Mouse (Mus musculus) hindbrain, embryonic 10.5 days (tissue): ENCODE results near the gene Aldh1b1. TPM values are rescaled to one million over a fixed set of nuclear protein-coding genes. Genes with fewer than 3 reads are reported as not detected.

ENCODE experiments used
- DNase-seq: peaks from one replicate; pipeline ENCODE4 v3.0.0-alpha.2; 2017; ENCODE audit warnings: low spot score
- H3K27ac ChIP-seq: fragments of 300-500 bp; sonication (generic); 2 replicates; pipeline ENCODE4 v1.5.1; 2016; ENCODE audit warnings: mild to moderate bottlenecking, moderate library complexity
- H3K27me3 ChIP-seq: fragments of 300-500 bp; sonication (generic); 2 replicates; pipeline ENCODE4 v1.6.1; 2016; ENCODE audit warnings: mild to moderate bottlenecking; ENCODE audit not compliant: poor library complexity, insufficient read depth, severe bottlenecking
- H3K36me3 ChIP-seq: fragments of 300-500 bp; sonication (generic); 2 replicates; pipeline ENCODE4 v1.6.1; 2016; ENCODE audit warnings: mild to moderate bottlenecking, moderate library complexity
- H3K4me1 ChIP-seq: fragments of 300-500 bp; sonication (generic); replicated peaks from 2 replicates; pipeline ENCODE4 v1.6.1; 2016; ENCODE audit warnings: mild to moderate bottlenecking
- H3K4me3 ChIP-seq: fragments of 300-500 bp; sonication (generic); 2 replicates; pipeline ENCODE4 v1.5.1; 2016; ENCODE audit warnings: mild to moderate bottlenecking, moderate library complexity
- H3K9me3 ChIP-seq: fragments of 300-500 bp; sonication (generic); 2 replicates; pipeline ENCODE4 v1.6.1; 2016; ENCODE audit warnings: mild to moderate bottlenecking, moderate library complexity
- WGBS: fragments of 180-500 bp; shearing (Covaris S2); methylation state at CpG from one replicate; pipeline ENCODE4 v1.1.7; 2016; 5-methylcytosine and 5-hydroxymethylcytosine counted together
- polyA plus RNA-seq: library from polyadenylated mRNA; unstranded; fragments of >200 nt; fragmentation: Nextera tagmentation; extraction: Ambion mirVana; gene quantifications from 2 replicates; pipeline ENCODE4 v1.2.1, GENCODE M21; 2016

Gene Aldh1b1
- polyA plus RNA-seq, result 7.3 and 7.4 TPM in 2 replicates

DNA sequence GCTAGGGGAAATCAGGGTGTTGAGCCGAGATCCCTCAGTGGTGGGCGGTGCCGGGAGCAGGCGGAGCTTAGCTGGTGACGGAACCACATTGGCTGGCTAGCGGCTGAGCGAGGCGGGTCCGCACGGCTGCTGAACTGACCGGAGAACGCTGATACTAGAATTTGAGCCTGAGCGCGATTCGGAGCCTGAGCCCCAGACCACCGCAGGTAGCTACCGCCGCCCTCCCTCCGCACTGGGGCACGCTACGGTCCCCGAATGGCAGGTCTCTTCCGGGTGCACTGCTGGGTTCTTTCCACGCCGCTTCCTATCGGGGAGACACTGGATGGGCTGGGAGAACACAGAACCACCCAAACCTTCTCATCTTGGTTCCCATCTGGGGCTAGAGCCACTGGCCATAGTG, at the start of gene Aldh1b1:
TSS of gene Aldh1b1 (plus strand) at position 59 of the 400 bp plus-strand sequence.
- Histone ChIP-seq H3K36me3 (peaks cover 15% of the 10 kb centered on the region), H3K9me3 (peaks cover 2% of the 10 kb centered on the region; the same call in 1 of the 2 replicates), H3K4me3 (peak within 1 kb of the TSS; percentile 61), H3K27me3 (peaks cover 15% of the 10 kb centered on the region), H3K4me1 (peaks cover 40% of the 10 kb centered on the region), H3K27ac (peak within 1 kb of the TSS; percentile 84)
- DNase-seq, result peak; percentile 79
- WGBS, result under 1% methylated on average over 26 of the region's 26 CpGs

DNA sequence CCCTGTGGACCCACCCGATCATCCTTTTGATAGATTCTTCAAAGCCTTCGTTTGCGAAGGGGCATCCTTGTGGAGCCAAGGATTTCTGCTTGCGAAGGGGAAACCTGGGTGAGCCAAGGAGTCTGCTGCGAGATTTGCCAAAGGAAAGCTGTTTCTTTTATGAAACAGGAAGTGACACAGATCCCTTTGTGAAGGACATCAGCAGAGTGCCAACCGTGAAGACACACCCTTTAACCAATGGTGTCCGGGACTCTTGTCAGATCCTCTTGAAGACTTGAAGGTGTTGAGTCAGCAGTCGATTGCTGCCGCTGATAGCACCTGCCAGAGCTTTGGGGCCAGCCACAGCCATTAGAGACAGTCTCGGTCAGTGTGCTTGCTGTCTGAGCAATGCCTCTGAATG, 49.4 kb upstream of the Aldh1b1 start:
- WGBS, result 89% methylated on average over 10 of the region's 10 CpGs
- H3K4me3 ChIP-seq, result no peak overlapping the region
- no peak overlapping the region for H3K27ac ChIP-seq
- peaks cover 33% of the 10 kb centered on the region for H3K4me1 ChIP-seq
- no peak for DNase-seq
- H3K27me3 ChIP-seq, result peaks cover 42% of the 10 kb centered on the region
- H3K36me3 ChIP-seq, result no peaks in the 10 kb centered on the region
- no peaks in the 10 kb centered on the region for H3K9me3 ChIP-seq

- Histone ChIP-seq H3K4me3 (no peak overlapping the region), H3K27ac (no peak overlapping the region), H3K27me3 (peaks cover 47% of the 10 kb centered on the region), H3K36me3 (no peaks in the 10 kb centered on the region), H3K9me3 (no peaks in the 10 kb centered on the region), H3K4me1 (peaks cover 41% of the 10 kb centered on the region)
- DNase-seq, result no peak
- WGBS, result 84% methylated on average over 6 of the region's 6 CpGs
These were observed 48.3 kb upstream of the Aldh1b1 start for GRCm38 (mm10) chr4:45750477-45750876.

DNA sequence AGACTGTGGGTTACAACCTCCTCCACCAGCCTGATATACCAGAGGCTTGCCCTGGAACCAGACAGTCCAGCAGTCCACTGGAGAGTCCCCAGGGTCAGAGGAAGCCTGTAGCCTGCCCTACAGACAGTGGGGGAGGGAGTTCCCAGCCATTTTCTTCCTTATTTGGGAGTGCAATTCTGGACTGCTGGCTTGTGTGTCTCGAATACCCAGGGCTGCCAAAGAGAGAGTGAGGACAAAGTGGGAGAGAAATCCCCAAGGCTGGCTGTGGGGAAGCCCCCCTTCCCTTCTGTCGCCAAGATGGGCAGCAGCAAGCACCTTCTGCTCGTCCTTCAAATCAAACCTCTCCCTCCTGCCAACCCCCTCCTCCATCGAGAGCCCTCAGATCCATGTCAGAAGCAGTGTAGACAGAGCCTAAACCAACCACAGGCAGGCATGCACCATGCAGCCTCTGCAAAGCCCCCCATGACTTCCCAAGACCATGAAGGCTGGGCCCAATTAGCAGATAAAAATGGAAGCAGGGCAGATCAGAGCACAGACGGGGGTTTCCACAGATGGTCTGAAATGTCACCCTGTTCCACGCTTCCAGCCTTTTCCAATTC, 45.5 kb upstream of the Aldh1b1 start:
- Histone ChIP-seq H3K4me1 (peaks cover 61% of the 10 kb centered on the region), H3K27me3 (peaks cover 55% of the 10 kb centered on the region), H3K9me3 (no peaks in the 10 kb centered on the region), H3K4me3 (no peak overlapping the region), H3K36me3 (no peaks in the 10 kb centered on the region), H3K27ac (peak overlapping the region; percentile 72)
- DNase-seq, result no peak
- WGBS, result 51% methylated on average over 6 of the region's 6 CpGs

DNA sequence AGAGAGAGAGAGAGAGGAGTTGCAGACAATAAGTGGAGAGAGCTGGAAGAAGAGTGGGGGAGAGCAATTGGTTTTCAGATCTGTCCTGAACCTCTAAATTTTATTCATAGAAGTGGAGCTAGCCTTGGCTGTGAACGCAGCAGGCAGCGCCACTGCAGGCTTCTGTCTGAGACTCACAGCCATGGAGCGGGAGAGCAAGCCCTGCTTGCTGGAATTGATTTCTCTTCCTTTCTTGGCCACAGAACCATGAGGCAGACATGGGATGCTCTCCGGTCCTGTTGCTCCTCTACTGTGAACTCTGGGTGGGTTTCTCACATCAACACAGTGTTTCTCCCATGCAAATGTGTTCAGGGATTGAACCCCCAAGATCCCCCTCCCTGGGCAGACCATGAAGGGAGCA, 44.7 kb upstream of the Aldh1b1 start:
- Histone ChIP-seq H3K36me3 (no peaks in the 10 kb centered on the region), H3K9me3 (no peaks in the 10 kb centered on the region), H3K27ac (no peak overlapping the region), H3K4me1 (peaks cover 58% of the 10 kb centered on the region), H3K4me3 (no peak overlapping the region), H3K27me3 (peaks cover 57% of the 10 kb centered on the region)
- 74% methylated on average over 4 of the region's 4 CpGs for whole genome bisulfite sequencing
- no peak for DNase-seq

DNA sequence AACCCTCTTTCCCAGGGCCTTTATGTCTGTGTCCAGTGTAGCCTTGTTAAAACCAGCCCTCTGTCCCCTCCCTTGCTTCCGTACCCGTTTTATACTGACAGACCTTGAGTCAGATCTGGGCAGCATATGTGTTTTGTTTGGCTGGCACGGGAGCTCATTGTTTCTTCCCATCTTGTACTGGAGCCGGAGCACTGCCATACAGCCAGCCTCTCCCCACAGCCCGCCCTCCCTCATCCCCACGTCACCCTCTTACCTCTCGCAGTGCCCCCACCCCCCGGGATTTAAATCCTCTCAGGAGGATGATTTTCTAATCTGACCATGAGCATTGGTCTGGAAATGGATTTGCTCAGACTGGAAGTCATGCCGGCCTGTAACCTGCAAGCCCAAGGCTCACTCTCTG, 43.7 kb upstream of the Aldh1b1 start:
- DNase-seq, result no peak
- Histone ChIP-seq H3K4me1 (peaks cover 64% of the 10 kb centered on the region), H3K4me3 (no peak overlapping the region), H3K9me3 (no peaks in the 10 kb centered on the region), H3K27me3 (peaks cover 54% of the 10 kb centered on the region), H3K36me3 (no peaks in the 10 kb centered on the region), H3K27ac (peak overlapping the region; percentile 70)
- whole genome bisulfite sequencing, result 75% methylated on average over 9 of the region's 9 CpGs

DNA sequence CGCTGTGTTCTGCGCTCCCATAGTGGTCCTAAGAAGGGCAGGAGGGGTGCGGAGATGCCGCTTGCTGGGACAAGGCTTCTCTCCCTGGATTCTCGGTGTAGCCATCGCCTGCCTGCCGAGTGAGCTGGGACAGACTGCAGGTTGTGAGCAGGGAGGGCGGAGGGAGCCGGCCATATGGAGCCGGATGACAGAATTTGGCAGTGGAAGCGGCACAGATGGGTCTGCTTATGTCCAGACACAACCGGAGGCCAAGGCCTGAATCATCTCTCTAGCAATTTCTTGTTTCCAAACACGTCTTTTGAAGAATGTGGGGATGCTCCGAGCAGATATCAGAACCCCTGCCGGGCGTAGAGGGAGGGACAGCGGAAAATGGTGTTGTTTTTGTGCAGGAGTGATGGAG, 42.9 kb upstream of the Aldh1b1 start:
- peak overlapping the region; percentile 70 for H3K27ac ChIP-seq
- H3K36me3 ChIP-seq, result no peaks in the 10 kb centered on the region
- no peak overlapping the region for H3K4me3 ChIP-seq
- no peak for DNase-seq
- WGBS, result 58% methylated on average over 17 of the region's 17 CpGs
- peaks cover 60% of the 10 kb centered on the region for H3K4me1 ChIP-seq
- H3K27me3 ChIP-seq, result peaks cover 50% of the 10 kb centered on the region
- H3K9me3 ChIP-seq, result no peaks in the 10 kb centered on the region

DNA sequence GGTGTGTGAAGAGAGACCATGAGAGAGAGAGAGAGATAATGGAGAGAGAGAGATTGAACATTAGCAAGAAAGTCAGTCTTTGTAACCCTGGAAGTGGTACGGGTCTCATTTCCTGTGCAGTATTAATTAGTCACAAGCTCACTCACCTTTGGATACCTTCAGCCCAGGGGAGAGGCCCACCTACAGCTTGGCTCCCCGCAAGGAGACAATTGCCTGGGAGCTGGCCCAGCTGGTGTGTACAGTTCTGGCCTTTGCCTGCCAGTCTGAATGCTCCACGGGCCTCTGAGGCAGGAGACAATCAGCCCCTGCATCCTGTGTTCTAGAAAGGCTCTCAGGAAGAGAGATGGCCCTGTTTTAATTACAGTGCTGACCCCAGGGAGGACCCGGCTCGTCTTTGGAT, 40.9 kb upstream of the Aldh1b1 start:
- Histone ChIP-seq H3K27ac (peak overlapping the region; percentile 24; the same call in 1 of the 2 replicates), H3K4me3 (no peak overlapping the region), H3K27me3 (peaks cover 54% of the 10 kb centered on the region), H3K4me1 (peaks cover 60% of the 10 kb centered on the region), H3K9me3 (no peaks in the 10 kb centered on the region), H3K36me3 (no peaks in the 10 kb centered on the region)
- no peak for DNase-seq
- WGBS, result 55% methylated on average over 5 of the region's 5 CpGs

GRCm38 (mm10) chr4:45759411-45759810, 39.4 kb upstream of the Aldh1b1 start:
- H3K36me3 ChIP-seq, result no peaks in the 10 kb centered on the region
- H3K27ac ChIP-seq, result peak overlapping the region; percentile 23
- H3K4me1 ChIP-seq, result peaks cover 60% of the 10 kb centered on the region
- no peak overlapping the region for H3K4me3 ChIP-seq
- no peaks in the 10 kb centered on the region for H3K9me3 ChIP-seq
- H3K27me3 ChIP-seq, result peaks cover 58% of the 10 kb centered on the region
- DNase-seq, result no peak
- 68% methylated on average over 8 of the region's 8 CpGs for WGBS

DNA sequence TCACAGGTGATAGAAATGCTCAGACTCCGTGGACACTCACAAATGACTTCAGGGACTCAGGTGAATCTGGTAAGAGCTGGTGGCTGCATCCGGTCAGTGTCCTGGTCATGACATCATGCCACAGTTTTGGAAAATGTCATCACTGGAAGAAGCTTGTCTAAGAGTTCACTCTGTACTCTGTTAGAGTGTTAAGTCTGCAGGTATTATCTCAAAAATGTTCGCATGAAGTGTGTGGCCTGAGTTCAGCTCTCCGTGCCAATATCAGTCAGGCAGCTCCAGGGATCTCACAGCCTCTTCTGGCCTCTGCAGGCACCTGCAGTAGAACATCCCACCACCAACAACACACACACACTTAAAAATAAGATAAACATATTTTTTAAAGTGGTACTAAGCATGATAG, 36.2 kb upstream of the Aldh1b1 start:
- H3K36me3 ChIP-seq, result no peaks in the 10 kb centered on the region
- no peak for DNase-seq
- 84% methylated on average over 4 of the region's 4 CpGs for WGBS
- H3K27ac ChIP-seq, result no peak overlapping the region
- H3K4me3 ChIP-seq, result no peak overlapping the region
- H3K27me3 ChIP-seq, result peaks cover 76% of the 10 kb centered on the region
- H3K9me3 ChIP-seq, result no peaks in the 10 kb centered on the region
- H3K4me1 ChIP-seq, result peaks cover 64% of the 10 kb centered on the region

DNA sequence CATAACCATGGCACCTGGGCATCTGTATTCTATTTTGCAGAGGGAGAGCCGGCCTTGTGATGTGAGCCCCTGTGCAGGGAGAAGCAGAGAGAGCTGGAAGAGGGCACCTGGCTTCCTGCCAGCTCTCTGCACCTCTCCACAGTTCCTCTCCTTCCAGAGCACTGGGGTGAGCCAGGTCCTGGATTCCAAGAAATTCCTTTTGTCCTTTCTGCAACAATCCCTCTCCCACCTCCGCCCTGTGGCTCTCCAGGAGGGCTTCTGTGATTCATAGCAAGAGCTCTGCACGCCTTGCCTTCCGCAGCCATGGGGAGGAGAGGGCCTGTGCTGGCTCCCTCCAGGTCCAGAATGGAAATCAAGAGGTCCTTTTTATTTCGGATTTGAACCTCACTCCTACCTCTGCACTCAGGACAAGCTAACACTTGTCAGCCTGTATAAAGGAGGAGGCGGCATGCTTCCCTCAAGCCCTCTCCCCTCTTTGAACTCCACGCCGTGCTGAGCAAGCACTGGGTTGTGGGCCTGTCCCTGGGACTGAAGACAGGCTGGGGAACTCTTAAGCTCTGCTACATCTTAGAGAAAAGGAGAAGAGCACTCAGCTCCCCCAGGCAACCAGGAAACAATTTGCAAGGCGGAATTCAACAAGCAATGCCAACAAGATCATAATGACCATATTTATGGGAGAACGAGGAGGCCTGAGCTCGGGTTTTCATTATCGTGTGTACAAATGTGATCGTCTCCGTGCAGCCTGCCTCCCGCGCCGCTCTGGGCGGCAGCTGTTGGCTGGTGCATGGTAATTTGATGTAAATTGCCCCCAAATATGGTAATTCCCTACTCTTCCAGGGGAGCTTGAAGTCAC, 35.3 kb upstream of the Aldh1b1 start:
- Histone ChIP-seq H3K27ac (peak overlapping the region; percentile 74), H3K4me1 (peaks cover 63% of the 10 kb centered on the region), H3K9me3 (no peaks in the 10 kb centered on the region), H3K4me3 (peak overlapping the region; percentile 38), H3K27me3 (peaks cover 85% of the 10 kb centered on the region), H3K36me3 (no peaks in the 10 kb centered on the region)
- WGBS, result 6% methylated on average over 18 of the region's 18 CpGs
- no peak for DNase-seq

GRCm38 (mm10) chr4:45764141-45764494, 34.7 kb upstream of the Aldh1b1 start:
- WGBS, result 8% methylated on average over 10 of the region's 10 CpGs
- peak overlapping the region; percentile 38 for H3K4me3 ChIP-seq

GRCm38 (mm10) chr4:45765121-45765564, 33.7 kb upstream of the Aldh1b1 start:
- H3K4me1 ChIP-seq, result peaks cover 69% of the 10 kb centered on the region
- H3K9me3 ChIP-seq, result no peaks in the 10 kb centered on the region
- H3K27ac ChIP-seq, result peak overlapping the region; percentile 81
- under 1% methylated on average over 16 of the region's 16 CpGs for WGBS
- peak overlapping the region; percentile 41 for H3K4me3 ChIP-seq
- H3K36me3 ChIP-seq, result no peaks in the 10 kb centered on the region
- DNase-seq, result peak; percentile 42
- peaks cover 95% of the 10 kb centered on the region for H3K27me3 ChIP-seq

More at GRCm38 (mm10) chr4:45764141-45764494, 34.7 kb upstream of the Aldh1b1 start:
- Histone ChIP-seq H3K9me3 (no peaks in the 10 kb centered on the region), H3K27me3 (peaks cover 86% of the 10 kb centered on the region), H3K4me1 (peaks cover 66% of the 10 kb centered on the region), H3K27ac (no peak overlapping the region; the same call in 1 of the 2 replicates), H3K36me3 (no peaks in the 10 kb centered on the region)
- no peak for DNase-seq
